Mouse (Mus musculus) liver, embryonic 13.5 days (tissue): ENCODE results near the gene Uchl4. TPM values are rescaled to one million over a fixed set of nuclear protein-coding genes. Genes with fewer than 3 reads are reported as not detected.
"Not testable (repeated sequence)": the region's sequence is repeated elsewhere in the genome, so short reads cannot be mapped to it uniquely, and the experiment has no call there.

ENCODE experiments used
- ATAC-seq: fragments of 200-750 bp; cut with Nextera tagmentation; 2 replicates; pipeline ENCODE4 v1.8.0; 2017; ENCODE audit warnings: low read depth, mild to moderate bottlenecking, moderate number of reproducible peaks, moderate library complexity
- DNase-seq: peaks from one replicate; pipeline ENCODE4 v3.0.0; 2022
- H3K27ac ChIP-seq: fragments of 300-500 bp; sonication (generic); 2 replicates; pipeline ENCODE4 v1.5.1; 2015; ENCODE audit warnings: moderate library complexity, mild to moderate bottlenecking, inconsistent platforms
- H3K27me3 ChIP-seq: fragments of 300-500 bp; sonication (generic); 2 replicates; pipeline ENCODE4 v1.6.1; 2015; ENCODE audit warnings: mild to moderate bottlenecking, inconsistent platforms
- H3K36me3 ChIP-seq: fragments of 300-500 bp; sonication (generic); 2 replicates; pipeline ENCODE4 v1.6.1; 2015; ENCODE audit warnings: mild to moderate bottlenecking, inconsistent platforms
- H3K4me1 ChIP-seq: fragments of 300-500 bp; sonication (generic); replicated peaks from 2 replicates; pipeline ENCODE4 v1.6.1; 2015; ENCODE audit warnings: inconsistent platforms
- H3K4me2 ChIP-seq: fragments of 300-500 bp; sonication (generic); 2 replicates; pipeline ENCODE4 v1.6.1; 2015; ENCODE audit warnings: inconsistent platforms, mild to moderate bottlenecking, moderate library complexity
- H3K4me3 ChIP-seq: fragments of 300-500 bp; sonication (generic); replicated peaks from 2 replicates; pipeline ENCODE4 v1.5.1; 2015; ENCODE audit warnings: mild to moderate bottlenecking, inconsistent platforms
- H3K9ac ChIP-seq: fragments of 300-500 bp; sonication (generic); 2 replicates; pipeline ENCODE4 v1.6.1; 2015; ENCODE audit warnings: mild to moderate bottlenecking, inconsistent platforms
- H3K9me3 ChIP-seq: fragments of 300-500 bp; sonication (generic); replicated peaks from 2 replicates; pipeline ENCODE4 v1.6.1; 2016; ENCODE audit warnings: inconsistent platforms
- WGBS: fragments of 180-500 bp; shearing (Covaris S2); methylation state at CpG from one replicate; pipeline ENCODE4 v1.1.7; 2015; ENCODE audit not compliant: insufficient replicate concordance; 5-methylcytosine and 5-hydroxymethylcytosine counted together
- polyA plus RNA-seq: library from polyadenylated mRNA; unstranded; fragments of >200 nt; fragmentation: Nextera tagmentation; extraction: Ambion mirVana; gene quantifications from 2 replicates; pipeline ENCODE4 v1.2.1, GENCODE M21; 2015

Uchl4 gene
- 1.0 TPM in 2 replicates for polyA plus RNA-seq

- no peak within 1 kb of the TSS for H3K9ac ChIP-seq
- DNase-seq, result no peak
- ATAC-seq, result no peak
- peaks cover 14% of the 10 kb centered on the region for H3K4me1 ChIP-seq
- no peaks in the 10 kb centered on the region for H3K9me3 ChIP-seq
- no peaks in the 10 kb centered on the region for H3K36me3 ChIP-seq
- H3K4me2 ChIP-seq, result no peak within 1 kb of the TSS
- H3K27me3 ChIP-seq, result no peaks in the 10 kb centered on the region
- WGBS, result 89% methylated on average over 8 of the region's 8 CpGs
- H3K27ac ChIP-seq, result no peak within 1 kb of the TSS
- no peak within 1 kb of the TSS for H3K4me3 ChIP-seq
These were observed at the start of gene Uchl4 for GRCm38 (mm10) chr9:64234768-64235435. TSS of gene Uchl4 (plus strand) at chr9:64235201.

- Histone ChIP-seq H3K4me3 (no peak overlapping the region), H3K4me2 (no peak overlapping the region), H3K9ac (no peak overlapping the region), H3K36me3 (peaks cover 36% of the 10 kb centered on the region), H3K27me3 (no peaks in the 10 kb centered on the region), H3K9me3 (no peaks in the 10 kb centered on the region), H3K27ac (no peak overlapping the region), H3K4me1 (no peaks in the 10 kb centered on the region)
- ATAC-seq (no peak), DNase-seq (no peak)
- WGBS, result 92% methylated on average over 1 of the region's 1 CpGs
These were observed 41.1 kb upstream of the Uchl4 start for GRCm38 (mm10) chr9:64193879-64194278.

GRCm38 (mm10) chr9:64195554-64195953 lies 39.4 kb upstream of the Uchl4 start:
- DNase-seq (no peak), ATAC-seq (no peak)
- Histone ChIP-seq H3K4me1 (no peaks in the 10 kb centered on the region), H3K27me3 (no peaks in the 10 kb centered on the region), H3K9ac (no peak overlapping the region), H3K36me3 (peaks cover 28% of the 10 kb centered on the region), H3K4me3 (no peak overlapping the region), H3K4me2 (no peak overlapping the region), H3K9me3 (no peaks in the 10 kb centered on the region), H3K27ac (no peak overlapping the region)
- 78% methylated on average over 4 of the region's 4 CpGs for WGBS

- no peak for DNase-seq
- no peak overlapping the region for H3K4me2 ChIP-seq
- H3K27me3 ChIP-seq, result no peaks in the 10 kb centered on the region
- H3K36me3 ChIP-seq, result peaks cover 13% of the 10 kb centered on the region
- 80% methylated on average over 8 of the region's 8 CpGs for WGBS
- no peaks in the 10 kb centered on the region for H3K9me3 ChIP-seq
- H3K27ac ChIP-seq, result no peak overlapping the region
- no peaks in the 10 kb centered on the region for H3K4me1 ChIP-seq
- no peak for ATAC-seq
- H3K9ac ChIP-seq, result no peak overlapping the region
- no peak overlapping the region for H3K4me3 ChIP-seq
These were observed 37.5 kb upstream of the Uchl4 start for GRCm38 (mm10) chr9:64197524-64197923.

- no peak overlapping the region for H3K9ac ChIP-seq
- H3K4me1 ChIP-seq, result no peaks in the 10 kb centered on the region
- H3K4me2 ChIP-seq, result no peak overlapping the region
- H3K9me3 ChIP-seq, result no peaks in the 10 kb centered on the region
- no peaks in the 10 kb centered on the region for H3K27me3 ChIP-seq
- DNase-seq (no peak), ATAC-seq (no peak)
- 78% methylated on average over 5 of the region's 5 CpGs for WGBS
- no peak overlapping the region for H3K4me3 ChIP-seq
- H3K36me3 ChIP-seq, result peaks cover 14% of the 10 kb centered on the region; the same call in 1 of the 2 replicates
- H3K27ac ChIP-seq, result no peak overlapping the region
These were observed 36.8 kb upstream of the Uchl4 start for GRCm38 (mm10) chr9:64198068-64198762.

- not testable (repeated sequence) for H3K4me1 ChIP-seq, H3K9me3 ChIP-seq, H3K4me3 ChIP-seq, DNase-seq, ATAC-seq, H3K27me3 ChIP-seq, H3K36me3 ChIP-seq, H3K9ac ChIP-seq, H3K27ac ChIP-seq, H3K4me2 ChIP-seq
- 77% methylated on average over 7 of the region's 7 CpGs for WGBS
These were observed 36.1 kb upstream of the Uchl4 start for GRCm38 (mm10) chr9:64198763-64199418.

GRCm38 (mm10) chr9:64199897-64200296 lies 35.1 kb upstream of the Uchl4 start:
- Histone ChIP-seq H3K27me3 (no peaks in the 10 kb centered on the region), H3K36me3 (peaks cover 14% of the 10 kb centered on the region; the same call in 1 of the 2 replicates), H3K4me1 (no peaks in the 10 kb centered on the region), H3K27ac (no peak overlapping the region), H3K9ac (no peak overlapping the region), H3K4me2 (no peak overlapping the region), H3K9me3 (no peaks in the 10 kb centered on the region), H3K4me3 (no peak overlapping the region)
- WGBS, result 50% methylated on average over 2 of the region's 2 CpGs
- ATAC-seq (no peak), DNase-seq (no peak)

- Histone ChIP-seq H3K27ac (no peak overlapping the region), H3K36me3 (peaks cover 21% of the 10 kb centered on the region)
- no peak for ATAC-seq
These were observed 32.7 kb upstream of the Uchl4 start for GRCm38 (mm10) chr9:64202331-64202730.

GRCm38 (mm10) chr9:64202866-64203265 lies 32.1 kb upstream of the Uchl4 start:
- Histone ChIP-seq H3K27ac (no peak overlapping the region), H3K27me3 (no peaks in the 10 kb centered on the region), H3K9ac (no peak overlapping the region), H3K4me3 (no peak overlapping the region), H3K4me1 (no peaks in the 10 kb centered on the region), H3K9me3 (no peaks in the 10 kb centered on the region), H3K36me3 (peaks cover 21% of the 10 kb centered on the region), H3K4me2 (no peak overlapping the region)
- ATAC-seq (no peak), DNase-seq (no peak)

More at GRCm38 (mm10) chr9:64202331-64202730, 32.7 kb upstream of the Uchl4 start:
- H3K4me3 ChIP-seq, result no peak overlapping the region
- no peak for DNase-seq
- H3K9me3 ChIP-seq, result no peaks in the 10 kb centered on the region
- no peaks in the 10 kb centered on the region for H3K4me1 ChIP-seq
- H3K27me3 ChIP-seq, result no peaks in the 10 kb centered on the region
- H3K9ac ChIP-seq, result no peak overlapping the region
- no peak overlapping the region for H3K4me2 ChIP-seq

GRCm38 (mm10) chr9:64207509-64208084 lies 27.4 kb upstream of the Uchl4 start:
- no peak for ATAC-seq
- WGBS, result 75% methylated on average over 3 of the region's 3 CpGs
- H3K9ac ChIP-seq, result no peak overlapping the region

GRCm38 (mm10) chr9:64214452-64214851 lies 20.5 kb upstream of the Uchl4 start:
- H3K4me2 ChIP-seq, result no peak overlapping the region
- peaks cover 22% of the 10 kb centered on the region for H3K4me1 ChIP-seq
- 83% methylated on average over 17 of the region's 17 CpGs for WGBS
- H3K4me3 ChIP-seq, result no peak overlapping the region
- H3K9me3 ChIP-seq, result no peaks in the 10 kb centered on the region
- H3K9ac ChIP-seq, result no peak overlapping the region
- DNase-seq (no peak), ATAC-seq (no peak)
- no peaks in the 10 kb centered on the region for H3K27me3 ChIP-seq
- no peak overlapping the region for H3K27ac ChIP-seq
- H3K36me3 ChIP-seq, result peaks cover 24% of the 10 kb centered on the region

More at GRCm38 (mm10) chr9:64207509-64208084, 27.4 kb upstream of the Uchl4 start:
- DNase-seq, result no peak
- Histone ChIP-seq H3K27me3 (no peaks in the 10 kb centered on the region), H3K4me1 (no peaks in the 10 kb centered on the region), H3K4me2 (no peak overlapping the region), H3K4me3 (no peak overlapping the region), H3K36me3 (peaks cover 35% of the 10 kb centered on the region), H3K9me3 (no peaks in the 10 kb centered on the region), H3K27ac (no peak overlapping the region)
